16 mouse cellular contexts compared by ENCODE assay signal in genomic region chr17:81336024-81336754, GRCm38 (mm10).
A peak's percentile ranks its signal among the peaks of the same experiment; 100 is the strongest.
DNase-seq lines count a peak whose midpoint lies in the region; ATAC-seq lines count a peak whose summit lies in the region.
"Had no signal": no experiment of that assay in that cellular context is flagged by ENCODE, and none has a peak within 500 bp of the region (broad histone marks: within the 10 kb centered on the region; RNA-seq: fewer than 3 reads in every experiment).

No protein-coding gene starts in this region.

- no peaks in the 10 kb centered on the region for H3K27me3 ChIP-seq in embryonic facial prominence, embryonic 12.5 days
- H3K27me3 ChIP-seq in limb, embryonic 13.5 days = no peaks in the 10 kb centered on the region
- H3K27me3 ChIP-seq: lung, embryonic 15.5 days; megakaryocyte, embryonic 14.5 days; Patski; stomach, embryonic 15.5 days had no signal

- peak; percentile 6 for DNase-seq in gastrocnemius, postnatal 14 days
- DNase-seq in gastrocnemius, adult 8-10 months (ENCODE audit: low spot score in 2 of 2) = no peak
- DNase-seq in 3T3-L1 (ENCODE audit: low read depth, low spot score) = peak; percentile 25
- DNase-seq in lung, postnatal 4 days = no peak
- DNase-seq in left cerebral cortex, postnatal 4 days = no peak
- DNase-seq: cerebellum, adult 11-12 months; thymus, postnatal 36 days had no signal

- ATAC-seq in embryonic facial prominence, embryonic 12.5 days (ENCODE audit: insufficient number of reproducible peaks, insufficient read depth, low FRiP score, low TSS enrichment) = peak; percentile 89
- ATAC-seq in limb, embryonic 13.5 days (ENCODE audit: low FRiP score, low read depth) = peak; percentile 88
- no peak for ATAC-seq in monocyte, adult 5-6 weeks (replicated peaks; ENCODE audit: insufficient number of reproducible peaks, low FRiP score, low TSS enrichment, poor library complexity, severe bottlenecking)
- ATAC-seq: inflammation-experienced regulatory T-cells, adult 6 months; Patski had no signal

- H3K27ac ChIP-seq in embryonic facial prominence, embryonic 12.5 days = peak overlapping the region; percentile 46; the same call in 1 of the 2 replicates
- no peak overlapping the region for H3K27ac ChIP-seq in limb, embryonic 13.5 days
- H3K27ac ChIP-seq: kidney, postnatal 0 days; lung, embryonic 15.5 days; stomach, embryonic 15.5 days had no signal

- H3K9me3 ChIP-seq in embryonic facial prominence, embryonic 12.5 days = no peaks in the 10 kb centered on the region
- H3K9me3 ChIP-seq in limb, embryonic 13.5 days = 0 out of 2 replicates have a peak, but pooled peaks cover 3% of the 10 kb centered on the region
- H3K9me3 ChIP-seq: lung, embryonic 15.5 days; stomach, embryonic 15.5 days had no signal

- no peak overlapping the region for H3K4me3 ChIP-seq in embryonic facial prominence, embryonic 12.5 days
- H3K4me3 ChIP-seq in limb, embryonic 13.5 days = no peak overlapping the region
- H3K4me3 ChIP-seq: lung, embryonic 15.5 days; megakaryocyte, embryonic 14.5 days; stomach, embryonic 15.5 days had no signal

- no peak overlapping the region for H3K9ac ChIP-seq in embryonic facial prominence, embryonic 12.5 days
- H3K9ac ChIP-seq in limb, embryonic 13.5 days = no peak overlapping the region
- H3K9ac ChIP-seq: lung, embryonic 15.5 days; stomach, embryonic 15.5 days had no signal

- H3K4me2 ChIP-seq in embryonic facial prominence, embryonic 12.5 days (replicated peaks) = peak overlapping the region; percentile 9; the same call in 1 of the 2 replicates
- H3K4me2 ChIP-seq in limb, embryonic 13.5 days (replicated peaks) = peak overlapping the region; percentile 32; the same call in 1 of the 2 replicates
- H3K4me2 ChIP-seq: lung, embryonic 15.5 days; stomach, embryonic 15.5 days had no signal

- WGBS in embryonic facial prominence, embryonic 12.5 days = 22% methylated on average over 7 of the region's 7 CpGs
- WGBS in limb, embryonic 13.5 days = 8% methylated on average over 7 of the region's 7 CpGs

- H3K36me3 ChIP-seq in embryonic facial prominence, embryonic 12.5 days = no peaks in the 10 kb centered on the region
- H3K36me3 ChIP-seq in limb, embryonic 13.5 days = no peaks in the 10 kb centered on the region
- H3K36me3 ChIP-seq: lung, embryonic 15.5 days; stomach, embryonic 15.5 days had no signal

- peaks cover 11% of the 10 kb centered on the region for H3K4me1 ChIP-seq in embryonic facial prominence, embryonic 12.5 days
- H3K4me1 ChIP-seq in limb, embryonic 13.5 days = peaks cover 15% of the 10 kb centered on the region
- H3K4me1 ChIP-seq: lung, embryonic 15.5 days; stomach, embryonic 15.5 days had no signal

- intact Hi-C loops in gastrocnemius, postnatal 14 days (cut with DNase I; ENCODE audit: low total_unique reads) = no loop called here
- intact Hi-C loops in left cerebral cortex, postnatal 4 days (cut with DNase I) = no loop called here

Comparison
In these comparisons a context has a peak if more than half of its experiments do, and no peak if none do; other contexts are left out.
1. DNase-seq: peak in gastrocnemius, postnatal 14 days (single experiment) and 3T3-L1 (single experiment); none in gastrocnemius, adult 8-10 months (0 of 2), lung, postnatal 4 days (0 of 2) and left cerebral cortex, postnatal 4 days (single experiment).